Mouse (Mus musculus) limb, embryonic 12.5 days (tissue): ENCODE measurements around the gene Enox1. TPM values are rescaled to one million over a fixed set of nuclear protein-coding genes. Genes with fewer than 3 reads are reported as not detected.
"Not testable (repeated sequence)": the region's sequence is repeated elsewhere in the genome, so short reads cannot be mapped to it uniquely, and the experiment has no call there.

ENCODE experiments used
- ATAC-seq: fragments of 200-750 bp; cut with Nextera tagmentation; 2 replicates; pipeline ENCODE4 v1.8.0; 2017; ENCODE audit warnings: low read depth, moderate TSS enrichment; ENCODE audit not compliant: insufficient number of reproducible peaks, insufficient read depth, low FRiP score, low TSS enrichment
- H3K27ac ChIP-seq: fragments of 300-500 bp; sonication (generic); 2 replicates; pipeline ENCODE4 v1.5.1; 2016; ENCODE audit warnings: mild to moderate bottlenecking, moderate library complexity
- H3K27me3 ChIP-seq: fragments of 300-500 bp; sonication (generic); 2 replicates; pipeline ENCODE4 v1.6.1; 2016; ENCODE audit warnings: mild to moderate bottlenecking, moderate library complexity
- H3K36me3 ChIP-seq: fragments of 300-500 bp; sonication (generic); 2 replicates; pipeline ENCODE4 v1.6.1; 2016; ENCODE audit warnings: mild to moderate bottlenecking, moderate library complexity
- H3K4me1 ChIP-seq: fragments of 300-500 bp; sonication (generic); replicated peaks from 2 replicates; pipeline ENCODE4 v1.6.1; 2016
- H3K4me2 ChIP-seq: fragments of 300-500 bp; sonication (generic); 2 replicates; pipeline ENCODE4 v1.6.1; 2016; ENCODE audit warnings: mild to moderate bottlenecking, moderate library complexity
- H3K4me3 ChIP-seq: fragments of 300-500 bp; sonication (generic); replicated peaks from 2 replicates; pipeline ENCODE4 v1.5.1; 2016; ENCODE audit warnings: mild to moderate bottlenecking
- H3K9ac ChIP-seq: fragments of 300-500 bp; sonication (generic); replicated peaks from 2 replicates; pipeline ENCODE4 v1.6.1; 2016; ENCODE audit warnings: mild to moderate bottlenecking, moderate library complexity
- H3K9me3 ChIP-seq: fragments of 300-500 bp; sonication (generic); 2 replicates; pipeline ENCODE4 v1.6.1; 2016; ENCODE audit warnings: mild to moderate bottlenecking, moderate library complexity
- WGBS: fragments of 180-500 bp; shearing (Covaris S2); methylation state at CpG from one replicate; pipeline ENCODE4 v1.1.7; 2016; 5-methylcytosine and 5-hydroxymethylcytosine counted together
- polyA plus RNA-seq: library from polyadenylated mRNA; unstranded; fragments of >200 nt; fragmentation: Nextera tagmentation; extraction: Ambion mirVana; gene quantifications from 2 replicates; pipeline ENCODE4 v1.2.1, GENCODE M21; 2016

Enox1 gene
- 12.9 and 15.1 TPM in 2 replicates for polyA plus RNA-seq

GRCm38 (mm10) chr14:77156222-77156910 is at the start of gene Enox1:
Gene Enox1 (plus strand): TSS chr14:77156763.
- Histone ChIP-seq H3K27me3 (peaks cover 20% of the 10 kb centered on the region; the same call in 1 of the 2 replicates), H3K4me3 (peak within 1 kb of the TSS; percentile 81), H3K9ac (peak within 1 kb of the TSS; percentile 79), H3K4me2 (peak within 1 kb of the TSS; percentile 91), H3K36me3 (no peaks in the 10 kb centered on the region), H3K4me1 (peaks cover 23% of the 10 kb centered on the region), H3K27ac (peak within 1 kb of the TSS; percentile 73), H3K9me3 (no peaks in the 10 kb centered on the region)
- ATAC-seq, result peak; percentile 72
- under 1% methylated on average over 73 of the region's 73 CpGs for WGBS

- H3K27me3 ChIP-seq, H3K36me3 ChIP-seq, H3K9me3 ChIP-seq, H3K4me2 ChIP-seq, H3K9ac ChIP-seq, H3K27ac ChIP-seq, H3K4me1 ChIP-seq, H3K4me3 ChIP-seq, ATAC-seq: not testable (repeated sequence)
- WGBS, result 81% methylated on average over 5 of the region's 5 CpGs
Measured at GRCm38 (mm10) chr14:77110622-77111021, 45.9 kb upstream of the Enox1 start.

DNA sequence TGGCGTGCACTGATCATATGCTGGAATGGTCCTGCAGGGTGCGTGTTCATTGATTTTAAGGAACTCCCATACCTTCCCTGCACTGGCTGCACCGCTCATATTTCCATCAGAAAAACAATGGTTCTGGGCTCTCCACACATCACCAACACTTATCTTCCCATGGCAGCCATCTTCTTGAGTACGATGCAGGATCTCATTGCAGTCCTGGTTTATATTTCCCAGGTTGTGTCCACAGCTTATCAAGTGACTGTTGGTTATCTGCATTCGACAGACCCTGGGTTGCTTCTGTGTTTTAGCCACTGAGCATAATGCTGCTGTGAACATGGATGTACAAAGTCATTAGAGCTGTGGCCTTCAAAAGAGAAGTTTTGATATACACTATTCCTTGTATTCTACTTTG is 26.0 kb upstream of the Enox1 start:
- no peaks in the 10 kb centered on the region for H3K4me1 ChIP-seq
- H3K4me2 ChIP-seq, result no peak overlapping the region
- no peak overlapping the region for H3K4me3 ChIP-seq
- H3K9me3 ChIP-seq, result no peaks in the 10 kb centered on the region
- no peaks in the 10 kb centered on the region for H3K36me3 ChIP-seq
- no peak overlapping the region for H3K9ac ChIP-seq
- no peaks in the 10 kb centered on the region for H3K27me3 ChIP-seq
- WGBS, result 92% methylated on average over 5 of the region's 5 CpGs
- no peak overlapping the region for H3K27ac ChIP-seq
- ATAC-seq, result no peak

- H3K4me2 ChIP-seq, result no peak overlapping the region
- H3K4me3 ChIP-seq, result no peak overlapping the region
- no peaks in the 10 kb centered on the region for H3K36me3 ChIP-seq
- no peak overlapping the region for H3K9ac ChIP-seq
- H3K27me3 ChIP-seq, result no peaks in the 10 kb centered on the region
- WGBS, result 51% methylated on average over 6 of the region's 6 CpGs
- no peak for ATAC-seq
- no peaks in the 10 kb centered on the region for H3K4me1 ChIP-seq
- no peaks in the 10 kb centered on the region for H3K9me3 ChIP-seq
- H3K27ac ChIP-seq, result no peak overlapping the region
Measured at GRCm38 (mm10) chr14:77136936-77137335, 19.6 kb upstream of the Enox1 start.

DNA sequence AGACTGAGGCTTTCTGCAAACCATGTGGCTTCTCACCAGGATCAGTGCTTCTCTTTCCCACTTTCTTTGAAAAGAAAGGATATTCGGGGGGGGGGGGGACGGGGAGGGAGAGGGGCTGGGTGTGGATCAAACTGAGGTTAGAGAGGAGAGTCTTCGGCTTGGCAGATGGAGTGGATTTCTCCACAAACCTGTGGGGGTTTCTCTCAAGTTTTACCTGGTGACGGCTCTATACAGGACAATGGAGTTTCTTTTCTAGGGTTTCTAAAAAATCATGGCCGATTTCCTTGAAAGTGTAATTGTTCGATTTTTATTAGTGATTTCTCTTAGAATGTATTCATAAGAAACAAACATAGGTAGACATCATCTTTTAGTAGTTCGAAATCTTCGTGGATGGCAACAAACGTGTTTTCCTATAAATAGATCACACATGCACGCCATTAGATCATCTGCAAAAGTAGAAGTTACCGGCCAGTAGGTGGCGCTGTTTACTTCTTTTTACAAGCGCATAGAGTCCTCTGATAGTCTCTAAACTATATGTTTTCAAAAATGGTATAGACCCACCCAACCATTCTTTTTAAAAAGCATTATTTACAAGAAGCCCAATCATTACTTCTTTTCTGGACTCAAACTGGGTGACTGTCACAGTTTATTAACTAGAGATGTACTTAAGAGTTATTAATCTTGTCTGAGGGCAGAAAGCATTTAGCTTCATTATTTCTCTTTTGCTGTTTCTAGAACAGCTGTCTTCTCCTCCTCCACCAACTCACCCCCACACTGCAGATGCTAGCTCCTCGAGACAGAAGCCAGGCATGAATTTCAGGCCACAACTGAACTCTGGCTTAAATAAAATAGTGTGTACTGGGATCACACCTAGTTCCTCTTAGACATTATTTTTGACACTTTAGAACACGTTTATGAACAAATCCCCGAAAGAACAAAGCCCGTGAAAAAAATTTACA is 15.0 kb upstream of the Enox1 start:
- 32% methylated on average over 16 of the region's 17 CpGs for whole genome bisulfite sequencing
- no peaks in the 10 kb centered on the region for H3K9me3 ChIP-seq
- no peak overlapping the region for H3K27ac ChIP-seq
- H3K4me2 ChIP-seq, result no peak overlapping the region; the same call in 1 of the 2 replicates
- no peaks in the 10 kb centered on the region for H3K36me3 ChIP-seq
- no peak overlapping the region for H3K4me3 ChIP-seq
- H3K4me1 ChIP-seq, result no peaks in the 10 kb centered on the region
- no peaks in the 10 kb centered on the region for H3K27me3 ChIP-seq
- no peak overlapping the region for H3K9ac ChIP-seq
- no peak for ATAC-seq

DNA sequence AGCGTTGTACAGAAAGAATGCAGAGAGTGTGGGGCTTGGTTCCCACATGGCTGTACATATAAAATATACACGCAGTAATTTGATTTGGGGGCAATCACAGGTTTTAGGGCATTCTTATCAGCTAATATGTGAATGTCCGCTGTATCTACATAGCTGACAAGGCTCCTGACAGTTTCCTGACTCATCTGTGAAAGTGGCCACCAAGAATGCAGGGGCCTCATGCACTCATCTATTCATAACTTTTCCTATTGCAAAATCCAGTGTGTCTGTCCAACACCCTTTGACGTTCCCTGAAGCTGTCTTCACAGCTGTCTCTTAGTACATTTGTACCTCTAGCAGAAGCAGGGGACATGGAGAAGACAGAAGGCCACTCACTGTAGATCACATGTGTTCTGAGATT is 11.5 kb upstream of the Enox1 start:
- H3K27me3 ChIP-seq, result no peaks in the 10 kb centered on the region
- no peak overlapping the region for H3K4me2 ChIP-seq
- H3K9ac ChIP-seq, result no peak overlapping the region
- no peaks in the 10 kb centered on the region for H3K36me3 ChIP-seq
- no peak for ATAC-seq
- H3K27ac ChIP-seq, result no peak overlapping the region
- no peak overlapping the region for H3K4me3 ChIP-seq
- H3K4me1 ChIP-seq, result no peaks in the 10 kb centered on the region
- H3K9me3 ChIP-seq, result no peaks in the 10 kb centered on the region
- WGBS, result 87% methylated on average over 4 of the region's 4 CpGs

- Histone ChIP-seq H3K4me3 (no peak overlapping the region), H3K9ac (no peak overlapping the region), H3K4me1 (no peaks in the 10 kb centered on the region), H3K27ac (no peak overlapping the region), H3K4me2 (no peak overlapping the region), H3K9me3 (no peaks in the 10 kb centered on the region), H3K36me3 (no peaks in the 10 kb centered on the region), H3K27me3 (no peaks in the 10 kb centered on the region)
- ATAC-seq, result no peak
- 93% methylated on average over 1 of the region's 1 CpGs for WGBS
Measured at GRCm38 (mm10) chr14:77147635-77148034, 8.9 kb upstream of the Enox1 start.

- Histone ChIP-seq H3K4me1 (peaks cover 7% of the 10 kb centered on the region), H3K9ac (no peak overlapping the region), H3K4me3 (no peak overlapping the region), H3K9me3 (no peaks in the 10 kb centered on the region), H3K36me3 (no peaks in the 10 kb centered on the region), H3K4me2 (no peak overlapping the region), H3K27ac (no peak overlapping the region), H3K27me3 (peaks cover 7% of the 10 kb centered on the region; the same call in 1 of the 2 replicates)
- no peak for ATAC-seq
- 77% methylated on average over 6 of the region's 6 CpGs for WGBS
Measured at GRCm38 (mm10) chr14:77150556-77150955, 6.0 kb upstream of the Enox1 start.

- H3K4me2 ChIP-seq, result no peak overlapping the region
- 90% methylated on average over 7 of the region's 7 CpGs for WGBS
- ATAC-seq, result no peak
- peaks cover 14% of the 10 kb centered on the region for H3K4me1 ChIP-seq
- no peak overlapping the region for H3K27ac ChIP-seq
- no peaks in the 10 kb centered on the region for H3K36me3 ChIP-seq
- H3K27me3 ChIP-seq, result peaks cover 14% of the 10 kb centered on the region; the same call in 1 of the 2 replicates
- no peaks in the 10 kb centered on the region for H3K9me3 ChIP-seq
- H3K9ac ChIP-seq, result no peak overlapping the region
- no peak overlapping the region for H3K4me3 ChIP-seq
Measured at GRCm38 (mm10) chr14:77151431-77151830, 5.1 kb upstream of the Enox1 start.

DNA sequence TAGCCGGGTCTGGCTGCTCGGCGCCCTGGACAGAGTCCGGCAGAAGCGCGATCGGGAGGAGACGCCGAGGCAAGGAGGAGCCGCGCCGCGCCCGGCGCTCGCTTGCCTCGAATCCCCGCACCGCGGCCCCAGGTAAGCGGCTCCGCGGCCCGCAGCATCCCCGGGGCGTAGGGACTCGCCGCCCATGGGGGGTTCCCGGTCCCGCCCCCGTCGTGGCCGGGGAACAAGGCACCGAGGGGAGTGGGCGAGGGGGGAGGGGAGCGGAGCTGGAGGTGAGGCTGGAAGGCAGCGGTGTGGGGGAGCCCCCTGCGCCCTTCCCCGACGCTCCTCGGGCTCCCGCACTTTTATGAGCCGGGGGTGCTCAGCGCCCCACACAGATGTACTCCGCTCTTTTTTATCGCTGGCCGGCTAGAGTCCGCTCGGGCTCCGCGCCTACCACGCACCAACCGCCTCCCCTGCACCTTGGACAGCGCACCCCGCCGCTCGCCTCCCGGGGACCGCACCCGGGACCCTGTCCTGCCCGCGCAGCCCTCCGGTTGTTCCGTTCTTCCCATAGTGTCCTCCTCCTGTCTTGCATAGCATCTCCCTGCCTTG is 445 bp downstream of the Enox1 start:
- Histone ChIP-seq H3K27ac (peak overlapping the region; percentile 73), H3K36me3 (no peaks in the 10 kb centered on the region), H3K4me2 (peak overlapping the region; percentile 91), H3K9ac (peak overlapping the region; percentile 79), H3K4me3 (peak overlapping the region; percentile 81), H3K9me3 (no peaks in the 10 kb centered on the region), H3K4me1 (peaks cover 23% of the 10 kb centered on the region), H3K27me3 (peaks cover 20% of the 10 kb centered on the region; the same call in 1 of the 2 replicates)
- WGBS, result under 1% methylated on average over 64 of the region's 64 CpGs
- ATAC-seq, result peak; percentile 66

GRCm38 (mm10) chr14:77157505-77157911 is 945 bp downstream of the Enox1 start:
- Histone ChIP-seq H3K9me3 (no peaks in the 10 kb centered on the region), H3K36me3 (no peaks in the 10 kb centered on the region), H3K27ac (no peak overlapping the region), H3K9ac (peak overlapping the region; percentile 79), H3K4me3 (peak overlapping the region; percentile 81), H3K4me1 (peaks cover 23% of the 10 kb centered on the region), H3K27me3 (peaks cover 20% of the 10 kb centered on the region; the same call in 1 of the 2 replicates), H3K4me2 (peak overlapping the region; percentile 91)
- WGBS, result under 1% methylated on average over 31 of the region's 31 CpGs
- ATAC-seq, result peak; percentile 90
